Mouse (Mus musculus) naive thymus-derived CD4-positive, alpha-beta T cell, adult 5 months (primary cell): ENCODE data around the gene Gm6034. TPM values are rescaled to one million over a fixed set of nuclear protein-coding genes. Genes with fewer than 3 reads are reported as not detected.

Experiments
- polyA plus RNA-seq: library from polyadenylated mRNA; unstranded; fragments of 100-300 nt; shearing (Covaris generic); gene quantifications from one replicate; pipeline ENCODE4 v1.2.1, GENCODE M21; 2017

Gm6034 gene
- 0.62 TPM for polyA plus RNA-seq

GRCm38 (mm10) chr17:36042610-36043169 is at the start of gene Gm6034, which contains the start of gene H2-T22:
Gene Gm6034 (plus strand): TSS chr17:36042961.
Gene H2-T22 (minus strand): TSS chr17:36042747.

GRCm38 (mm10) chr17:36020191-36021073 is 22.3 kb upstream of the Gm6034 start, which contains the start of gene H2-T24:
Gene H2-T24 (minus strand): TSS chr17:36020560.

GRCm38 (mm10) chr17:36032351-36032875 is 10.3 kb upstream of the Gm6034 start, which contains the start of gene H2-T23:
Gene H2-T23 (minus strand): TSS chr17:36032855.

GRCm38 (mm10) chr17:36058362-36058761 is 15.6 kb downstream of the Gm6034 start, which contains the start of gene Gm11127:
Gene Gm11127 (minus strand): TSS chr17:36058371.

Other genes with a start within 250 kb of the Gm6034 start
- not detected for gene Ier3, start 221.3 kb upstream of the Gm6034 start, polyA plus RNA-seq
- 40.9 TPM for gene Flot1, start 219.7 kb upstream of the Gm6034 start, polyA plus RNA-seq
- gene Tubb5, start 204.7 kb upstream of the Gm6034 start, polyA plus RNA-seq, result 73.9 TPM
- gene Mdc1, start 201.4 kb upstream of the Gm6034 start, polyA plus RNA-seq, result 12.0 TPM
- gene Nrm, start 181.6 kb upstream of the Gm6034 start, polyA plus RNA-seq, result 25.9 TPM
- 297 TPM for gene Ppp1r18, start 177.4 kb upstream of the Gm6034 start, polyA plus RNA-seq
- 58.7 TPM for gene Dhx16, start 163.1 kb upstream of the Gm6034 start, polyA plus RNA-seq
- 30.8 TPM for gene 2310061I04Rik, start 145.5 kb upstream of the Gm6034 start, polyA plus RNA-seq
- 4.5 TPM for gene Atat1, start 132.9 kb upstream of the Gm6034 start, polyA plus RNA-seq
- gene Mrps18b, start 126.6 kb upstream of the Gm6034 start, polyA plus RNA-seq, result 99.6 TPM
- 53.6 TPM for gene Ppp1r10, start 126.5 kb upstream of the Gm6034 start, polyA plus RNA-seq
- gene Abcf1, start 73.2 kb upstream of the Gm6034 start, polyA plus RNA-seq, result 145 TPM
- gene Gnl1, start 63.1 kb upstream of the Gm6034 start, polyA plus RNA-seq, result 75.6 TPM
- 35.3 TPM for gene Prr3, start 62.7 kb upstream of the Gm6034 start, polyA plus RNA-seq
- 12.1 TPM for gene H2-T24, start 22.4 kb upstream of the Gm6034 start, polyA plus RNA-seq
- 382 TPM for gene H2-T23, start 10.1 kb upstream of the Gm6034 start, polyA plus RNA-seq
- 160 TPM for gene H2-T22, start 214 bp upstream of the Gm6034 start, polyA plus RNA-seq
- gene Gm11127, start 15.4 kb downstream of the Gm6034 start, polyA plus RNA-seq, result not detected
- gene Gm19684, start 78.7 kb downstream of the Gm6034 start, polyA plus RNA-seq, result 1.2 TPM
- gene Gm7030, start 86.5 kb downstream of the Gm6034 start, polyA plus RNA-seq, result not detected
- 9.4 TPM for gene Gm8909, start 125.6 kb downstream of the Gm6034 start, polyA plus RNA-seq
- 0.37 TPM for gene H2-T3, start 147.3 kb downstream of the Gm6034 start, polyA plus RNA-seq
- gene Rpp21, start 215.1 kb downstream of the Gm6034 start, polyA plus RNA-seq, result 173 TPM
- 37.1 TPM for gene Trim39, start 229.3 kb downstream of the Gm6034 start, polyA plus RNA-seq
- gene H2-M10.2, start 243.5 kb downstream of the Gm6034 start, polyA plus RNA-seq, result not detected